Mouse (Mus musculus): ENCODE results near the gene Prps2. TPM values are rescaled to one million over a fixed set of nuclear protein-coding genes. Genes with fewer than 3 reads are reported as not detected.

Prps2 gene
- polyA plus RNA-seq, 1 experiment from 2014 or later = 13.6 TPM

- no peak overlapping the region for H3K27ac ChIP-seq
- no peaks in the 10 kb centered on the region for H3K9me3 ChIP-seq (replicated peaks)
- H3K9ac ChIP-seq = no peak overlapping the region
- H3K4me1 ChIP-seq = no peaks in the 10 kb centered on the region
- no peaks in the 10 kb centered on the region for H3K36me3 ChIP-seq (ENCODE audit: poor library complexity, severe bottlenecking)
- no peak for ATAC-seq
- no peaks in the 10 kb centered on the region for H3K27me3 ChIP-seq
- no peak overlapping the region for H3K4me2 ChIP-seq
- no peak overlapping the region for H3K4me3 ChIP-seq
- 69% methylated on average over 1 of the region's 1 CpGs for WGBS
Observed at GRCm38 (mm10) chrX:167346440-167346839, 36.1 kb downstream of the Prps2 start.

GRCm38 (mm10) chrX:167344356-167344755 is 38.2 kb downstream of the Prps2 start:
- Histone ChIP-seq H3K36me3 (ENCODE audit: poor library complexity, severe bottlenecking) (no peaks in the 10 kb centered on the region), H3K9me3 (replicated peaks) (no peaks in the 10 kb centered on the region), H3K9ac (no peak overlapping the region), H3K27ac (no peak overlapping the region), H3K4me2 (no peak overlapping the region), H3K27me3 (0 out of 2 replicates have a peak, but pooled peaks cover 4% of the 10 kb centered on the region), H3K4me3 (no peak overlapping the region), H3K4me1 (no peaks in the 10 kb centered on the region)
- ATAC-seq = no peak
- 95% methylated on average over 1 of the region's 1 CpGs for WGBS

- Histone ChIP-seq H3K9me3 (replicated peaks) (no peaks in the 10 kb centered on the region), H3K4me1 (no peaks in the 10 kb centered on the region), H3K9ac (no peak overlapping the region), H3K36me3 (ENCODE audit: poor library complexity, severe bottlenecking) (no peaks in the 10 kb centered on the region), H3K27ac (no peak overlapping the region), H3K4me2 (no peak overlapping the region), H3K27me3 (0 out of 2 replicates have a peak, but pooled peaks cover 4% of the 10 kb centered on the region), H3K4me3 (no peak overlapping the region)
- ATAC-seq = no peak
- 85% methylated on average over 3 of the region's 3 CpGs for WGBS
Observed at GRCm38 (mm10) chrX:167341811-167342210, 40.7 kb downstream of the Prps2 start.

GRCm38 (mm10) chrX:167340190-167340589 is 42.4 kb downstream of the Prps2 start:
- no peaks in the 10 kb centered on the region for H3K4me1 ChIP-seq
- H3K9ac ChIP-seq = no peak overlapping the region
- H3K27me3 ChIP-seq = 0 out of 2 replicates have a peak, but pooled peaks cover 4% of the 10 kb centered on the region
- H3K4me3 ChIP-seq = no peak overlapping the region
- WGBS = 86% methylated on average over 2 of the region's 2 CpGs
- no peaks in the 10 kb centered on the region for H3K9me3 ChIP-seq (replicated peaks)
- no peak overlapping the region for H3K4me2 ChIP-seq
- no peak for ATAC-seq
- H3K27ac ChIP-seq = no peak overlapping the region
- no peaks in the 10 kb centered on the region for H3K36me3 ChIP-seq (ENCODE audit: poor library complexity, severe bottlenecking)

GRCm38 (mm10) chrX:167337990-167338389 is 44.6 kb downstream of the Prps2 start:
- 96% methylated on average over 1 of the region's 1 CpGs for WGBS
- Histone ChIP-seq H3K9me3 (replicated peaks) (no peaks in the 10 kb centered on the region), H3K36me3 (ENCODE audit: poor library complexity, severe bottlenecking) (no peaks in the 10 kb centered on the region), H3K4me2 (no peak overlapping the region), H3K27me3 (0 out of 2 replicates have a peak, but pooled peaks cover 4% of the 10 kb centered on the region), H3K9ac (no peak overlapping the region), H3K4me1 (no peaks in the 10 kb centered on the region), H3K4me3 (no peak overlapping the region), H3K27ac (no peak overlapping the region)
- ATAC-seq = no peak

- H3K4me3 ChIP-seq = no peak overlapping the region
- 96% methylated on average over 1 of the region's 1 CpGs for WGBS
- H3K9me3 ChIP-seq (replicated peaks) = no peaks in the 10 kb centered on the region
- no peaks in the 10 kb centered on the region for H3K36me3 ChIP-seq (ENCODE audit: poor library complexity, severe bottlenecking)
- H3K4me2 ChIP-seq = no peak overlapping the region
- no peak overlapping the region for H3K9ac ChIP-seq
- H3K27ac ChIP-seq = no peak overlapping the region
- H3K27me3 ChIP-seq = no peaks in the 10 kb centered on the region
- no peak for ATAC-seq
- H3K4me1 ChIP-seq = no peaks in the 10 kb centered on the region
Observed at GRCm38 (mm10) chrX:167334571-167334970, 48.0 kb downstream of the Prps2 start.

- H3K27me3 ChIP-seq = no peaks in the 10 kb centered on the region
- no peak for ATAC-seq
- no peak overlapping the region for H3K27ac ChIP-seq
- H3K9me3 ChIP-seq (replicated peaks) = no peaks in the 10 kb centered on the region
- no peaks in the 10 kb centered on the region for H3K4me1 ChIP-seq
- no peak overlapping the region for H3K4me3 ChIP-seq
- H3K36me3 ChIP-seq (ENCODE audit: poor library complexity, severe bottlenecking) = no peaks in the 10 kb centered on the region
- 75% methylated on average over 1 of the region's 1 CpGs for WGBS
- no peak overlapping the region for H3K4me2 ChIP-seq
- no peak overlapping the region for H3K9ac ChIP-seq
Observed at GRCm38 (mm10) chrX:167332607-167333006, 49.9 kb downstream of the Prps2 start.

GRCm38 (mm10) chrX:167330993-167331392 is 51.6 kb downstream of the Prps2 start:
- no peaks in the 10 kb centered on the region for H3K9me3 ChIP-seq (replicated peaks)
- no peak overlapping the region for H3K4me2 ChIP-seq
- no peaks in the 10 kb centered on the region for H3K36me3 ChIP-seq (ENCODE audit: poor library complexity, severe bottlenecking)
- ATAC-seq = no peak
- H3K9ac ChIP-seq = no peak overlapping the region
- H3K27ac ChIP-seq = no peak overlapping the region
- H3K4me1 ChIP-seq = no peaks in the 10 kb centered on the region
- WGBS = 86% methylated on average over 4 of the region's 4 CpGs
- no peaks in the 10 kb centered on the region for H3K27me3 ChIP-seq
- H3K4me3 ChIP-seq = no peak overlapping the region

GRCm38 (mm10) chrX:167330399-167330798 is 52.1 kb downstream of the Prps2 start, which contains the start of gene Tlr7:
TSS of gene Tlr7 (minus strand) at chrX:167330558.
- Histone ChIP-seq H3K9ac (no peak within 1 kb of the TSS), H3K4me3 (no peak within 1 kb of the TSS), H3K27me3 (0 out of 2 replicates have a peak, but pooled peaks cover 3% of the 10 kb centered on the region), H3K27ac (no peak within 1 kb of the TSS), H3K9me3 (replicated peaks) (no peaks in the 10 kb centered on the region), H3K4me2 (no peak within 1 kb of the TSS), H3K36me3 (ENCODE audit: poor library complexity, severe bottlenecking) (no peaks in the 10 kb centered on the region), H3K4me1 (no peaks in the 10 kb centered on the region)
- ATAC-seq = no peak
- 88% methylated on average over 6 of the region's 6 CpGs for WGBS

- no peak for ATAC-seq
- 93% methylated on average over 1 of the region's 1 CpGs for WGBS
- 0 out of 2 replicates have a peak, but pooled peaks cover 3% of the 10 kb centered on the region for H3K27me3 ChIP-seq
- no peak overlapping the region for H3K27ac ChIP-seq
- no peak overlapping the region for H3K4me3 ChIP-seq
- no peak overlapping the region for H3K9ac ChIP-seq
- H3K9me3 ChIP-seq (replicated peaks) = no peaks in the 10 kb centered on the region
- H3K4me2 ChIP-seq = no peak overlapping the region
- no peaks in the 10 kb centered on the region for H3K4me1 ChIP-seq
- H3K36me3 ChIP-seq (ENCODE audit: poor library complexity, severe bottlenecking) = no peaks in the 10 kb centered on the region
Observed at GRCm38 (mm10) chrX:167329620-167330019, 52.9 kb downstream of the Prps2 start.

GRCm38 (mm10) chrX:167329098-167329497 is 53.5 kb downstream of the Prps2 start:
- peak; percentile 57; the same call in 1 of the 2 replicates for ATAC-seq
- Histone ChIP-seq H3K4me2 (no peak overlapping the region), H3K4me3 (no peak overlapping the region), H3K4me1 (no peaks in the 10 kb centered on the region), H3K9me3 (replicated peaks) (no peaks in the 10 kb centered on the region), H3K27me3 (0 out of 2 replicates have a peak, but pooled peaks cover 3% of the 10 kb centered on the region), H3K27ac (no peak overlapping the region), H3K9ac (no peak overlapping the region), H3K36me3 (ENCODE audit: poor library complexity, severe bottlenecking) (no peaks in the 10 kb centered on the region)
- WGBS = 58% methylated on average over 1 of the region's 1 CpGs

DNA sequence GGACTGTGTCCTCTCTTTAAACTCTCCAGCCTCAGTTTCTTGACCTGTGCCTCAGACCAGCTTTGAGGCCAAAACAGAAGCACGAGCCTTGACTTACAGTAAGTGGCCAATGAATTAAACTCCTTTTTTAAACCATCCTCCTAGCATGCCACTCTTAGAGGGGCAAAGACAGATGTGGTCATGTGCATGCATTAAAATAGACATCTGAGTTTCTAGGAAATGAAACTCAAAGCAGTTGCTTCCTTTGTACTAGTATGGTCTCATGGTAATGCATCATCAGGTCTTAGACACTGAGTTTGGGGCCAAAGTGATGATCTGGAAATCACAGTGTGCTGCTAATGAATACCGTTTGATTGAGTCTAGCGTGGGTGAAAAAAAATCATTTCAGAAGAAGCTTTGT is 54.0 kb downstream of the Prps2 start:
- Histone ChIP-seq H3K9ac (no peak overlapping the region), H3K36me3 (ENCODE audit: poor library complexity, severe bottlenecking) (no peaks in the 10 kb centered on the region), H3K27me3 (0 out of 2 replicates have a peak, but pooled peaks cover 3% of the 10 kb centered on the region), H3K4me3 (no peak overlapping the region), H3K9me3 (replicated peaks) (no peaks in the 10 kb centered on the region), H3K4me1 (no peaks in the 10 kb centered on the region), H3K27ac (no peak overlapping the region), H3K4me2 (no peak overlapping the region)
- 94% methylated on average over 3 of the region's 3 CpGs for WGBS
- ATAC-seq = no peak

GRCm38 (mm10) chrX:167323742-167324141 is 58.8 kb downstream of the Prps2 start:
- Histone ChIP-seq H3K9me3 (replicated peaks) (no peaks in the 10 kb centered on the region), H3K4me3 (no peak overlapping the region), H3K9ac (no peak overlapping the region), H3K27ac (no peak overlapping the region), H3K4me2 (no peak overlapping the region), H3K36me3 (ENCODE audit: poor library complexity, severe bottlenecking) (no peaks in the 10 kb centered on the region), H3K27me3 (peaks cover 3% of the 10 kb centered on the region; the same call in 1 of the 2 replicates), H3K4me1 (no peaks in the 10 kb centered on the region)
- no peak for ATAC-seq
- WGBS = 48% methylated on average over 1 of the region's 1 CpGs
